Mouse (Mus musculus): ENCODE measurements around the gene Med21.

- TF ChIP-seq POLR2A (IDR thresholded peaks at IDR 0.05; ENCODE audit: low read depth, low read length) (no peak), CTCF (conservative IDR thresholded peaks at IDR 0.05; ENCODE audit: insufficient read depth, insufficient read length, low read depth, low read length) (no peak)
Observed at GRCm38 (mm10) chr6:146633097-146633496, 9.2 kb upstream of the Med21 start.

Measured in kidney, adult 2 months (tissue).